In the genomic region with DNA sequence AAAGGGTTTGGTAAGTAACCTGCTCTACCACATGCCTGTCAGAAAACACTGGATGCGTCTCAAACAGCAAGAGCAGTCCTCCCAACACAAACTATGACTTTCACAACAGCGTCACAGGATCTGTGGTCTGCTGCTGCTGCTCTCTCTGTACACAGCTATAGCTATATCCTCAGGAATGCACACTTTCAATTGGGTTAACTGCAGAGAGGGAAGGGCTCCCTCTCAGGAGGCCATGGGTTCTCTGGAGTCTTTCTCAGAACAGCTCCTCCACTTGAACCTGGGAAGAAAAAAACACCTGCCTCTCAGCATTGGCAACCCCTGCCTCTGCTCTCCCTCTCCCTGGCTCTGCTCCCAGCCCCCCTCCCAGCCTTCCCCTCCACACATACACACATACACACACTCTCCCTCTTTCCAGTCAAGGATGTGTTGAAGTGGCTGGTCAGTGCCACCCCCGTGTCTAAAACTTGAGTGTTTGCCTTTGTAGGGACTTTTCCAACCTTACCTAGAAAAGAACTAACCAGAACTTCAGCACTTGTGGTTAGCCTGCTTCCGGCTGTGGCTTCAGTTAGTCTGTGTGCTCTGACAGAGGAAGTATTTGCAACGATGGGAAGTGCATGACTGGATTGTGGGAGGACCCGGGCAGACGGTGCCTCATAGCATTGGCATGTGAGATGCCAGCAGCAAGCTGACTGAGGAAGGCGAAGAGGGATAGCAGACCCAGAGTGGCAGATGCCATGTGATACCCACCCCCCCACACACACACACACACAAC, we compare ENCODE assay signal across 8 mouse cellular contexts.
DNase-seq lines count a peak whose midpoint lies in the region.

No protein-coding gene starts in this region.

- H3K4me3 ChIP-seq in megakaryocyte, embryonic 14.5 days (replicated peaks), result peak overlapping the region; percentile 77
- no peak overlapping the region for H3K4me3 ChIP-seq in midbrain, embryonic 10.5 days

- H3K9me3 ChIP-seq in megakaryocyte, embryonic 14.5 days, result no peaks in the 10 kb centered on the region
- H3K9me3 ChIP-seq in midbrain, embryonic 10.5 days (replicated peaks), result no peaks in the 10 kb centered on the region

- H3K4me1 ChIP-seq in megakaryocyte, embryonic 14.5 days, result peaks cover 83% of the 10 kb centered on the region
- peaks cover 5% of the 10 kb centered on the region for H3K4me1 ChIP-seq in midbrain, embryonic 10.5 days

- intact Hi-C loops in gastrocnemius, postnatal 14 days (cut with DNase I; ENCODE audit: low total_unique reads), result no loop called here

- H3K27me3 ChIP-seq in megakaryocyte, embryonic 14.5 days (replicated peaks), result peaks cover 8% of the 10 kb centered on the region
- no peaks in the 10 kb centered on the region for H3K27me3 ChIP-seq in midbrain, embryonic 10.5 days (ENCODE audit: low read depth, poor library complexity, severe bottlenecking)

- H3K36me3 ChIP-seq in megakaryocyte, embryonic 14.5 days (replicated peaks; ENCODE audit: low read length), result peaks cover 59% of the 10 kb centered on the region
- H3K36me3 ChIP-seq in midbrain, embryonic 10.5 days, result no peaks in the 10 kb centered on the region

- no peak overlapping the region for H3K27ac ChIP-seq in midbrain, embryonic 10.5 days (replicated peaks)

- peak; percentile 35 for DNase-seq in adrenal gland, adult 2 months
- DNase-seq in adrenal gland, postnatal 10 days, result no peak
- peak; percentile 82 for DNase-seq in NIH3T3 (ENCODE audit: low read depth)
- peak; percentile 47 for DNase-seq in heart, postnatal 4 days
- DNase-seq in left cerebral cortex, adult 11 months (ENCODE audit: low spot score), result no peak
- no peak for DNase-seq in midbrain, embryonic 10.5 days (ENCODE audit: low spot score)
- DNase-seq in gastrocnemius, postnatal 14 days, result no peak

- 91% methylated on average over 8 of the region's 8 CpGs for WGBS in midbrain, embryonic 10.5 days

Comparison
In these comparisons a context has a peak if more than half of its experiments do, and no peak if none do; other contexts are left out.
1. DNase-seq: peak in adrenal gland, adult 2 months (single experiment), NIH3T3 (single experiment) and heart, postnatal 4 days (single experiment); none in adrenal gland, postnatal 10 days (single experiment), left cerebral cortex, adult 11 months (single experiment), midbrain, embryonic 10.5 days (single experiment) and gastrocnemius, postnatal 14 days (single experiment).